Mouse (Mus musculus): ENCODE measurements around the gene Rdh1. TPM values are rescaled to one million over a fixed set of nuclear protein-coding genes. Genes with fewer than 3 reads are reported as not detected.

The Rdh1 gene
- total and polyA plus RNA-seq, 3 experiments, result not detected

GRCm38 (mm10) chr10:127738151-127738882 is 21.2 kb upstream of the Rdh1 start:
- no peak overlapping the region for H3K27ac ChIP-seq (ENCODE audit: insufficient read depth, low read depth)
- in situ Hi-C loops (cut with MboI; ENCODE audit: low pct_ligation_motif_present, low pct_unique_long_range_greater_than_20kb, low sequenced_read_pairs), result loop anchor here (10.0 to 25.0 kb wide), 3 partner anchors 64 to 199 kb away; no protein-coding TSS in a partner anchor
- peaks cover 16% of the 10 kb centered on the region for H3K27me3 ChIP-seq (replicated peaks)
- H3K9me3 ChIP-seq (replicated peaks; ENCODE audit: low read length), result no peaks in the 10 kb centered on the region
- peak overlapping the region in 2 of 3 experiments; percentile 10 to 43 for H3K4me3 ChIP-seq (replicated peaks in 1 of 3; ENCODE audit: low read depth in 2 of 3, low read length in 2 of 3, poor library complexity in 1 of 3)
- dilution Hi-C loops (cut with MboI; ENCODE audit: extremely low pct_ligation_motif_present, extremely low pct_unique_long_range_greater_than_20kb, low sequenced_read_pairs), result no loop called here
- DNase-seq (ENCODE audit: extremely low read depth), result peak; percentile 42
- no peak for TF ChIP-seq ETS1 (conservative IDR thresholded peaks at IDR 0.05; ENCODE audit: low read depth, low read length)
- TF ChIP-seq CTCF (conservative IDR thresholded peaks at IDR 0.05 in 1 of 2, IDR thresholded peaks at IDR 0.05 in 1 of 2; ENCODE audit: low read depth in 2 of 2, low read length in 2 of 2), result peak; percentile 36 to 67
- TF ChIP-seq SMC3 (IDR thresholded peaks at IDR 0.05; ENCODE audit: low read depth, low read length), result peak; percentile 41
- TF ChIP-seq RAD21 (IDR thresholded peaks at IDR 0.05; ENCODE audit: low read depth, low read length), result peak; percentile 28
- TF ChIP-seq MAX (IDR thresholded peaks at IDR 0.05; ENCODE audit: low read length), result no peak
- peaks cover 21 to 22% of the 10 kb centered on the region in 2 experiments for H3K36me3 ChIP-seq (replicated peaks in 1 of 2; ENCODE audit: control insufficient read depth in 1 of 2, insufficient read depth in 1 of 2, low read length in 1 of 2)
- H3K9ac ChIP-seq (ENCODE audit: insufficient read depth, low read depth), result no peak overlapping the region
- H3K4me1 ChIP-seq (ENCODE audit: control insufficient read depth in 1 of 2, insufficient read depth in 2 of 2), result peaks cover 5 to 20% of the 10 kb centered on the region in 2 experiments; a peak in 2 of 4 replicates
- H3K4me2 ChIP-seq (ENCODE audit: insufficient read depth, low read depth, poor library complexity, severe bottlenecking), result peak overlapping the region; percentile 39; the same call in 1 of the 2 replicates
- H3K79me2 ChIP-seq (replicated peaks; ENCODE audit: control insufficient read depth, extremely low read depth, insufficient read depth, poor library complexity, severe bottlenecking), result peaks cover 5% of the 10 kb centered on the region; the same call in 1 of the 2 replicates

DNA sequence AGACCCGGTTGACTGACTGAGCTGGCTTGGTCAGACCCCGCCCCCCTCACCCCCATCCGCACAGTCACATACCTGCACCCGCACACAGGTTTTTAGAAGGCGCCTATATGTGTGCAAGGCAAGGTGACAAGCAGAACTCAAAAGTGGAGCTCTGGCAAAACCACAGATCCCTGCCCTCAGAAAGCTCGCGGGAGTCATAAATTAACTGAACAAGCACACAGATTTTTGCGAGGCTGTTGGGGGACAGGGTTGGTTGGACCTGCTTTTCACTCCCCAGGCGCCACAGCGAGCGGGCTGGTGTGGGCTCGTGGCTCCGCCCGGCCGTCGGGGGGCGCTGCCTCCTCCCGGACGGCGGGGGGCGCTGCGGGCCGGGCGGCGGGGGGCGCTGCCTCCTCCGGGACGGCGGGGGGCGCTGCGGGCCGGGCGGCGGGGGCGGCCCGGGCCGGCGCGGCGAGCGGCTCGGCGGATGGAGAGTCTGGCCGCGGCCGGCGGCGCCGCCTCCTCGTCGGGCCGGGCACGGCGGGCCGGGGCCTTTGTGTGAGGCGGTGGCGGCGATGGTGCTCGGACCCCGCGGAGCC is 20.3 kb upstream of the Rdh1 start, which contains the start of gene Zbtb39:
Zbtb39 (plus strand) TSS at position 456 of the 578 bp plus-strand sequence.
- H3K4me1 ChIP-seq (ENCODE audit: control insufficient read depth in 1 of 2, insufficient read depth in 2 of 2), result peaks cover 5 to 20% of the 10 kb centered on the region in 2 experiments; a peak in 2 of 4 replicates
- in situ Hi-C loops (cut with MboI; ENCODE audit: low pct_ligation_motif_present, low pct_unique_long_range_greater_than_20kb, low sequenced_read_pairs), result loop anchor here (10.0 to 25.0 kb wide), 3 partner anchors 64 to 198 kb away; no protein-coding TSS in a partner anchor
- H3K36me3 ChIP-seq (replicated peaks in 1 of 2; ENCODE audit: control insufficient read depth in 1 of 2, insufficient read depth in 1 of 2, low read length in 1 of 2), result peaks cover 29 to 30% of the 10 kb centered on the region in 2 experiments
- peaks cover 13% of the 10 kb centered on the region for H3K27me3 ChIP-seq (replicated peaks)
- dilution Hi-C loops (cut with MboI; ENCODE audit: extremely low pct_ligation_motif_present, extremely low pct_unique_long_range_greater_than_20kb, low sequenced_read_pairs), result no loop called here
- H3K4me3 ChIP-seq (replicated peaks in 1 of 3; ENCODE audit: low read depth in 2 of 3, low read length in 2 of 3, poor library complexity in 1 of 3), result peak within 1 kb of the TSS; percentile 49 to 96 (median 83)
- DNase-seq (ENCODE audit: extremely low read depth), result peak; percentile 69
- H3K79me2 ChIP-seq (replicated peaks; ENCODE audit: control insufficient read depth, extremely low read depth, insufficient read depth, poor library complexity, severe bottlenecking), result peaks cover 5% of the 10 kb centered on the region; the same call in 1 of the 2 replicates
- TF ChIP-seq CTCF (conservative IDR thresholded peaks at IDR 0.05 in 1 of 2, IDR thresholded peaks at IDR 0.05 in 1 of 2; ENCODE audit: low read depth in 2 of 2, low read length in 2 of 2), result peak in 1 of 2 experiments; percentile 91; a peak in 2 of 4 replicates
- 0 out of 2 replicates have a peak, but pooled peaks have one; percentile 29 for TF ChIP-seq MAZ (IDR thresholded peaks at IDR 0.05; ENCODE audit: low read depth, low read length)
- no peak for TF ChIP-seq MEF2A (IDR thresholded peaks at IDR 0.05; ENCODE audit: borderline replicate concordance, low read depth, low read length)
- TF ChIP-seq EP300 (IDR thresholded peaks at IDR 0.05; ENCODE audit: low read length), result no peak
- TF ChIP-seq MXI1 (IDR thresholded peaks at IDR 0.05; ENCODE audit: low read depth, low read length), result peak; percentile 33; the same call in 1 of the 2 replicates
- 0 out of 2 replicates have a peak, but pooled peaks have one; percentile 26 for TF ChIP-seq NRF1 (IDR thresholded peaks at IDR 0.05; ENCODE audit: low read depth, low read length)
- no peak for TF ChIP-seq CHD1 (IDR thresholded peaks at IDR 0.05; ENCODE audit: low read depth, low read length)
- TF ChIP-seq MAFK (IDR thresholded peaks at IDR 0.05; ENCODE audit: insufficient replicate concordance, low read length), result no peak
- TF ChIP-seq SIN3A (IDR thresholded peaks at IDR 0.05; ENCODE audit: low read length), result peak; percentile 52; the same call in 1 of the 2 replicates
- TF ChIP-seq ZC3H11A (IDR thresholded peaks at IDR 0.05; ENCODE audit: low read depth, low read length), result no peak
- TF ChIP-seq SMC3 (IDR thresholded peaks at IDR 0.05; ENCODE audit: low read depth, low read length), result peak; percentile 9; the same call in 1 of the 2 replicates
- no peak for TF ChIP-seq MYC (IDR thresholded peaks at IDR 0.05; ENCODE audit: low read depth, low read length)
- no peak for TF ChIP-seq KAT2A (IDR thresholded peaks at IDR 0.05; ENCODE audit: insufficient replicate concordance, low read length)
- TF ChIP-seq UBTF (IDR thresholded peaks at IDR 0.05; ENCODE audit: low read depth, low read length), result peak; percentile 86; the same call in 1 of the 2 replicates
- peak; percentile 37; the same call in 1 of the 2 replicates for TF ChIP-seq TCF12 (IDR thresholded peaks at IDR 0.05; ENCODE audit: low read depth, low read length)
- TF ChIP-seq ZMIZ1 (IDR thresholded peaks at IDR 0.05; ENCODE audit: low read depth, low read length), result no peak
- no peak for TF ChIP-seq ELF1 (IDR thresholded peaks at IDR 0.05; ENCODE audit: low read depth, low read length)
- peak; percentile 59; the same call in 1 of the 2 replicates for TF ChIP-seq POLR2A (IDR thresholded peaks at IDR 0.05; ENCODE audit: low read depth, low read length)
- no peak for TF ChIP-seq POLR2AphosphoS2 (IDR thresholded peaks at IDR 0.05; ENCODE audit: low read depth, low read length)
- H3K9ac ChIP-seq (ENCODE audit: insufficient read depth, low read depth), result peak within 1 kb of the TSS; percentile 93
- H3K4me2 ChIP-seq (ENCODE audit: insufficient read depth, low read depth, poor library complexity, severe bottlenecking), result peak within 1 kb of the TSS; percentile 51
- no peak within 1 kb of the TSS for H3K27ac ChIP-seq (ENCODE audit: insufficient read depth, low read depth)
- H3K9me3 ChIP-seq (replicated peaks; ENCODE audit: low read length), result no peaks in the 10 kb centered on the region

All from CH12.LX (cell line).